Mouse (Mus musculus): Measurements from ENCODE around the gene Spsb3.

The Spsb3 gene

DNA sequence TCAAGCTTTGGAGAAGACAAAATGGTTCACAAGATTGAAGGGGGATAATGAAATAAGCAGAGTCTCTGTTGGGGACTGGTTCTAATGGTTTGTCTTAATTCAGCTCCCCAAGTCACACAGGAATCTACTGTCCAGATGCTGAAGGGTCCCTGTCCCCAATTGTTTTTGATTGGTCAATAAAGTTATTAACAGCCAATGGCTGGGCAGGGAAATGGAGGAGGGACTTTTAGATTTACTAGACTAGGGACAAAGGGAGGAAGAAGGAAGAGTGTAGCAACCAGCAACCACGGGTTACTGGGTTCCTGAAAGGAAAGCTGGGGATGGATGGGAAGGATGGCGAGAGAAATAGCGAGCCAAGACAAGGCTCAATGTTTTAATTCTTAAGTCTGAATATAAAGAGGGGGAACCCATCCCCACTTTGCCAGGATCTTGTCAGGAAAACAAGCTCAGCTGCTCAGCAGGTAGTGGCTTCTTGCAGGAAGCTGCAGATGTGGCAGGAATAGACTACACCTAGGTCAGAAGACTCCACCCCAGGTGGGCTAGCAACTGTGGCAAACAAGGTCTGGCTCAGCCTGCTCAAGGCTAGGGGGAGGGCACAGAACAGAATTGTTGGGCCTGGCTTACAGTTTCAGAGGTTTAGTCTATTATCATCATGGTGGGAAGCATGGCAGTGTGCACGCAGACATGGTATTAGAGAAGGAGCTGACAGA lies 12.6 kb upstream of the Spsb3 start:
- no peak for DNase-seq (ENCODE audit: extremely low read depth, low read depth, low spot score)

DNA sequence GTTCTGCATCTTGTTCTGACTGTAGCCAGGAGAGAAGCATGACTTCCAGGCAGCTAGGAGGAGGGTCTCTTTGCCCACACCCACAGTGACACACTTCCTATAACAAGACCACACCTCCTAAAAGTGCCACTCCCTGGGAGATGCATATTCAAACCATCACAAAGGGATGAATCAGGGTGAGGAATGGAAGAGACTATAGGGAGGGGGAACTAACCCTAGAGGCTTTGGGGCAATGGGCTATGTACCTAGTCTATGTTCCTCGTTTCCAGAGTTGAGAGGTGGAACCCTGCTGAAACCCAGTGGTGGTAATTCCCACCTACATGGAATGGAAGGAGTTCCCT lies 12.1 kb upstream of the Spsb3 start:
- DNase-seq (ENCODE audit: extremely low read depth, low read depth, low spot score), result no peak

DNA sequence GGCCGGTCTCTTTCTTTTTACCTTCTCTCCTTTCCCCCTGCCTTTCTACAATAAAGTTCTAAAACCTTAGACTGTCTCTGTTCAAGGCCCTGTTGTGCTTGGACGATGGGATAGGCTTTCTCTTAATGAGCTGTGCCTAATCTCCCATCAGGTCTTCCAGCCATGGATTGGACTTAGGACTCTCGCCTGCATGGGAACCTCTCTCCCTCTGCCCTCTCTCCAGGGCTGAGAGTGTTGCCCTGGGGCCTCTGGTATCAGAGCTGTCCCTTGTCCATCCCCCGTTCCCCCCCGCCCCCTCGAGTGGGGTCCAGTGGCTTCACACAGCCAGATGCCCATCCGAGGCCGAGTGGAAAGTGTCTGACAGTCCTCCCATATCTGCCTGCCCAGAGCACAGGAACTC lies 11.5 kb upstream of the Spsb3 start:
- DNase-seq (ENCODE audit: extremely low read depth, low read depth, low spot score), result no peak

DNA sequence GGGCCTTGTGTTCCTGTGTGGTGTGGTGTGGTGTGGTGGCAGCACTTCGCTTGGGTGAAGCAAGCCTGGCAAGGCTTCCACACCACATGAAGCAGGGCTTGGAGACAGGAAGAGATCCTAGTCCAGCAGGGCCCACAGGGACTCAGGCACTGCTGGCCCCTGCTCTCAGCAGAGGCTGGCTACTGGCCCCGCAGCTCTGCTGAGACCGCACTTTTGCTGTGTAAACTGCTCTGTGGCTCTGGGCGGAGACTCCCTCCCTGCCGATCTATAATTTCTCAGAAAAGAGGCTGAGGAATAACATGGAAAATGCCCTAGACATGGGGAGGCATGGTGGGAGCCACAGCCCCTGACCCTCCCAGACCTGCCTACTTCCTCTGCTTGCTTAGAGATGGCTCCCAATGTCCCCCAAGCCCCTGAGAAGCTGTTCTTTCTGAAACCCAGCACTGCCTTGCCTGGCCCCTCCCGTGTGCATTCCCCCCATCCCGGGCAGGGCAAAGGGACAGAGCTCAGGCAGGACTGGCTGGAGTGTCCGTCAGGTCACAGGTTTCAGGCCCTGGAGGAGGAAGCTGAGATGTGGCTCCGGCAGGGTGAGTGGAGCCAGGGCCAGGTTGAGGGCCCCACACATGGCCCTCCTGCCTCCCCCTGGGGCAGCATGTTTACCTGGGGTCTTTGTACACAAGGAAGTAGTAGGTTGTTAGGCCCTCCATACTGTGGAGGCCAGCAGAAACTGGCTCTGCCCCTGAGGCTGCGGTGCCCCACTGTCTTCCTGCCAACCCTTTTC lies 8.9 kb upstream of the Spsb3 start:
- DNase-seq (ENCODE audit: extremely low read depth, low read depth, low spot score), result no peak

DNA sequence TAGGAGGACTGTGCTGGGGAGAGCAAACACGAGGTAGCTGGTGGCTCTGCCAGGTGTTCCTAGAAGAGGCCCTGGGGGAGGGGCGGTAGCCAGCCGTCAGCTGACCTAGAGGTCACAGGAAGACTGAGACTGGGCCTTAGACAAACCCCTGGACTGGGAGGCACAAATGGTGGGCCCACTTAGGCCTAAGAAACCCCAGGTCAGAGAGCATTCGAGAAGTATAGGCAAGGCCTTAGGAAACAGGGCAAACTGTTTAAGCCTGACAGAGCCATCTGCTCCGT lies 8.4 kb upstream of the Spsb3 start:
- DNase-seq (ENCODE audit: extremely low read depth, low read depth, low spot score), result no peak

DNA sequence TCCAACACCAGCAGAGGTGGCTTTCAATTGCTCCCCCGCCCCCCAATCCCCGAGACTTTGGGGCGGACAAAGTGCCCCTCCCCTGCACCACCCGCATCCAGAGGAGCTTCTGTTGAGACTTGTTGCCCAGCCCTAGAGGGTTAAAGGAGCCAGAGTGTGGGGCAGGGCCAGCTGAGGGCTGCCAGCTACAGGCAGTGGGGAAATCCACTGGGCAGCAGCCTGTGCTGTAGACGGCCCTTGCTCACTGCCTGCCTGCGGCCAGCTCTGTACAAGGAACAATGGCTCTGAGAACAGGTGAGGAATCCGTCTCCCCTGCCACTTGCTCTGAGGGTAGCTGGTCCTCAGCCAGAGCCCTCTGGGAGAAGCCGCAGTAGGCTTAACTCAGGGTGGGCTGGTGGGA lies 7.9 kb upstream of the Spsb3 start:
- DNase-seq (ENCODE audit: extremely low read depth, low read depth, low spot score), result peak; percentile 51

DNA sequence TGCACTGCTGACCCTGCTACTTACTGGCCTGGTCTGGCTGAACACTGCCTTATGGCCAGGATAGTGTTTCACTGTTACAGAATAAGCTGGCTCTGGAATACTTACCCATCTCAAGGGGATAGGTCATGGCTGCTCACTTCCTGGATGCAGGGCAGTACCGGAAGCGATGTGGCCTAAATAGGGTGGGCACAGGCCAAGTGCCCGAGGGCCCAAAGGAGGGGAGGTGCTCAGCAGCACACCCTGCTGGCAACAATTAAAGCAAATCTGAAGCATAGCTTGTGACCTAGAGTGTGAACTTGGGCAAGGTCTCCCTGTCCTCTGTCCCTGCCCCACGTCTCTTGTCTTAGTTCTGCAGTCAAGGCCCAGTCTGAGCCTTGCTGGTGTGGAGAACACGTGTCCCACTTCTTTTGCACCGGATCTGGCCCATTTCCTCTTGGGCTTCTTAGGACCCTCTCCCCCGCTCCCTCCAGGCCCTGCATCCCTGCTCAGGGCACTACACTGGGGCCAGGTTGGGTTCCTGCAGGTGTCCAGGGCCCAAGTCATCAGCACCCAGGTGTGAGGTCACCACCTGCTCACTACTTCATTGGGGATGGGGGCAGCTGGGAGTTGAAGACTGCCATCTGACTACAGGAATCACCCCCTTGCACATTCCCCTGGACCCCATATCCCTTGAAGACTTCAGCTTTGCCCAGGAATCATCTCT lies 4.6 kb upstream of the Spsb3 start:
- DNase-seq (ENCODE audit: extremely low read depth, low read depth, low spot score), result no peak

DNA sequence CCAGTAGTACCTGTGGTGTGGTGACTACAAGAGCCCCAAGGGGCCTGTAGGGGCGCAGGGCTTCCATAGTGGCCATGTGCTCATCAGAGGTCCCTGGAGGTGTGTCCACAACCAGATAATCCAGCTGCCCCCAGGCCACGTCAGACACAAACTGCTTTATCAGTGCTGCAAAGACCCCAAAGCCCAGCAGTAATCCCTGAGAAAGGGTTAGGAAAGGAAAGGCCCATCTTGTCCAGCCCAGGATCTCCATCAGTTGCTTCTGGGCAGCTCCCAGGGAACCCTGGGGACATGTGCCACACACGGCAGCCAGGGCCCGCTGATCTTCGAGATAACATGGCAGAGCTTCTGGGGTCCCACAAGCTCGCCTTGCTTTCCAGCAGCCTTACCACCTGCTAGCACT lies 2.1 kb upstream of the Spsb3 start:
- no peak for DNase-seq (ENCODE audit: extremely low read depth, low read depth, low spot score)

DNA sequence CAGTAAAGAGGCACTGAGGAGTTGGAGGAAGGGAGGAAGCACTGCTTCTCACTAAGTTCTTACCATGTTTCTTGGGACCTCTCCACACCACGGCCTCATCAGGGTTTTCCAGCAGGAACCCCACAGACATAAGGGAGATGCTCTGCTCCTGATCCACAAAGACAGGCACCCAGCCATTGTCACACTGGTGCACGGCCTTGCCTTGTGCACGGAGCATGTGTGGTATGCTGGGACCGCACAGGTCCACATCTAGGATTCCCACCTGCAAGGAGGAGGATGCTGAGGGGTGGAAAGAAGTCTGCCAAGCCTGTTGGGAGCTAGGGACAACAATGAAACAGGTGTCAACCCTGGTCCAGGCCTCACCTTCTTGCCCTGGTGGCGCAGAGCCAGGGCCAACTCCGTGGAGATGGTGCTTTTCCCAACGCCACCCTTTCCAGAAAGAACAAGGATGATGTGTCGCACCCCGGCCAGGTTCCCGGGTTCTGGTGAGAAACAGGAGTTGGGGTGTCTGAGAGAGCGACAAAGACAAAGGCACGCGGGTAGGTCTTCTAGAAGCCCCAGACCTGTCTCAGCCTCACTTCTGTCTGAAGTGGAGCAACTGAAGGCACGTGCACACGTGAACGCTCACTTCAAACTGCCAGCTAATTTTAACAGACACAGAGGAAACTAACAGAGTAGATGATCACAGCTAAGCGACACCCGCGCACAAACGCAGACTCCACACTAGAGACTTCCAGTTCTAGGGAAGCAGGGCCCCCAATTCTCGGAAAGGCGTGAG lies 898 bp upstream of the Spsb3 start:
- no peak for DNase-seq (ENCODE audit: extremely low read depth, low read depth, low spot score)

DNA sequence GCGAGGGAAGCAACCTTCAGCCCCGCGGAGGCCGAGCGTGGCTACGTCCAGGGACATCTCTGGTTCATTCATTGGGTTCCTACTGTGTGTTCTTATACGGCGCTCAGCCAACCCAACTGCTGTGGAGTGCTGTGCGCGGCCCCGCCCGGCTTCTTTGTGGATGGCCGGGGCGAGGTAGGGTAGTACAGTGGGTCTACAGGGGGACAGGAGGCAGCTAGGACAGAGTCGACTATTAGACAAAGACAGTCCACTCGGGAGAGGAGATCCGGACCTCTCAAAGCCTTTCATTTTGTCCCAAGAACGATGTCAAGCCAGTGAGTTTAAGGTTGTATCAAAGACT lies 459 bp downstream of the Spsb3 start:
- no peak for DNase-seq (ENCODE audit: extremely low read depth, low read depth, low spot score)

DNA sequence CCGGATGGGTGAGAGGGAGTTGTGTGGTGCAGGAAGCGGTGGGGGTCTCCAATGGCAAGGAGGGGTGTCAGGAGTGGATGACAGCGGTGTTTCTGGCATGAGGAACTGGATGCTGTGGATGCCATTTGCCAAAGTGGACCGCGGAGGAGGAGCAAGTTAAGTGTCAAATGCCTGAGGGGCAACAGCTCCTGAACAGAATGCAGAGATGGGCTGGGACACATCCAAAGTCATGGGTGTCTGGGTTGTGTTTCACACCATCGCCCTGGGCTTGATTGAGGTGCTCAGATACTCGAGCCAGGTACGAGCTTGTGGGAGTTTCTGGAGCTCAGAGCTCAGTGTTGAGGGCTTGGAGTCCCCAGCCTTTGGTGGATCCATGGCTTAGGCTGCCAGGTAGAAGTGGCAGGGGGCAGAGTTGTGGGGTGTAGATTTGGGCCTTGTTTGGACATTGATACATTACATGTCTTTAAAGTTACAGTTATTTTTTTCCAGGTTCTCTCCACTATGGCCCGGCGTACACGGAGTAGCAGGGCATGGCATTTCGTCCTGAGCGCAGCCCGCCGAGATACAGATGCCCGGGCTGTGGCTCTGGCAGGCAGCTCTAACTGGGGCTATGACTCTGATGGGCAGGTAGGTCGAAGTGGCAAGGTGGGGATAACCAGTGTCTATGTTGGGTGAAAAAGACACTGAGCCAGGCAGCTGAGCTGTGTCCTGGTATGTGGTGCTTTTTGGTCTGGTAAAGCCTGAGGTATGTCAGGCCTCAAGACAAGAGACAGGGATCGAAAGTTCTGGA lies 1.0 kb downstream of the Spsb3 start:
- peak; percentile 78 for DNase-seq (ENCODE audit: extremely low read depth, low read depth, low spot score)

DNA sequence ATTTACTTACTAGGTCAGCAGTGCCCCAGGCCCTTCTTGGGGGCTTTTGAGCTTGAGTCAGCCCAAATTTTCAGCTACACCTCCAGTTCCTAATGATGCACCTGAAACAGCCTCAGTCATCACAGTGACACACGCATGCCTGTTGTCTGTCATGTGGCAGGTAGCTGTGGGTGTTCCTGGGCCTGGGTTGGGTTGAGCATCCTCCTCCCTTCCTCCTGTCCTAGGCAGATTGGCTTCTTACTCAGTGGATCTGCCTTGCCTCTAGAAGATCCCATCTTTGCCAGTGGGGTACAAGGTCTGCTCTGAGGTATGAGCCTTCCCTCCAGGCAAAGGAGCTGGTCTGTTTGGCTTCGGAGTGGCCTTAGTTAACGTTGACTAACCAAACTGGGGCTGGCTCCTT lies 2.4 kb downstream of the Spsb3 start:
- DNase-seq (ENCODE audit: extremely low read depth, low read depth, low spot score), result no peak

DNA sequence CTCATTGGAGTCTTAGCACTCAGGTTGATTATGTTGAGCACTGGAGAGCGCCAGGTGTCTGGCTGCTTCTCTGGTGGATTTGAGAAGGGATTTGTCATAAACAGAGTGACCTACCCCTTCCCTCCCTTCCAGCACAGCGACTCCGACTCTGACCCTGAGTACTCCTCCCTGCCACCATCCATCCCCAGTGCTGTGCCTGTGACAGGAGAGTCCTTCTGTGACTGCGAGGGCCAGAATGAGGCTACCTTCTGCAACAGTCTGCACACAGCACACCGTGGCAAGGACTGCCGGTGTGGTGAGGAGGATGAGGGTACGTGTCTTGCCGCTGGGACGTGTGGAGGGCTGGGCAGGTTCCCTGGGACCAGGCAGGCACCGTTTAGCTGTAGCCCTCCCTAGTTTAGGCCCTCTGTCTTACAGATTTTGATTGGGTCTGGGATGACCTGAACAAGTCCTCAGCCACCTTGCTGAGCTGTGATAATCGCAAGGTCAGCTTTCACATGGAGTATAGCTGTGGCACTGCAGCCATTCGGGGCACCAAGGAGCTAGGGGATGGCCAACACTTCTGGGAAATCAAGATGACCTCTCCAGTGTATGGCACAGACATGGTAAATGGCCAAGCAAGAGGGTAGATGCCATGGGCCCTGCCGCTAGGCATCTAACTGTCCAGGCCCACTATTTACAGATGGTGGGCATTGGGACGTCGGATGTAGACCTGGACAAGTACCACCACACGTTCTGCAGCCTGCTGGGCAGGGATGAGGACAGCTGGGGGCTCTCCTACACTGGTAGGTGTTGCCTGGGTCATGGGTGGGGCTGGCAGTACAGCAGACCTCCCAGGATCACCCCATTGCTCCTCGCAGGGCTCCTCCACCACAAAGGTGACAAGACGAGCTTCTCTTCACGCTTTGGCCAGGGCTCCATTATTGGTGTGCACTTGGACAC lies 4.0 kb downstream of the Spsb3 start:
- DNase-seq (ENCODE audit: extremely low read depth, low read depth, low spot score), result no peak

DNA sequence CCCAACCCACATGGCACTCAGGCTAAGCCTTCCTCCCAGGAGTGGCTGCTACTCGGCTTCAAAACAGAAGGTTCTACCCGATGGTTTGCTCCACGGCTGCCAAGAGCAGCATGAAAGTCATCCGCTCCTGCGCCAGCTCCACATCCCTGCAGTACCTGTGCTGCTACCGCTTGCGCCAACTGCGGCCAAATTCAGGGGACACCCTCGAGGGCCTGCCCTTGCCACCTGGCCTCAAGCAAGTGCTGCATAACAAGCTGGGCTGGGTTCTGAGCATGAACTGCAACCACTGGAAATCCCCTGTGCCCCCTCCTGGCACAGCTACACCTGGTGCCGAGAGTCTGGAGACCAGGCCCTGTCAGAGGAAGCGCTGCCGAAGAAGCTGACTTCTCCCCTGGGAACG lies 4.9 kb downstream of the Spsb3 start:
- DNase-seq (ENCODE audit: extremely low read depth, low read depth, low spot score), result no peak

DNA sequence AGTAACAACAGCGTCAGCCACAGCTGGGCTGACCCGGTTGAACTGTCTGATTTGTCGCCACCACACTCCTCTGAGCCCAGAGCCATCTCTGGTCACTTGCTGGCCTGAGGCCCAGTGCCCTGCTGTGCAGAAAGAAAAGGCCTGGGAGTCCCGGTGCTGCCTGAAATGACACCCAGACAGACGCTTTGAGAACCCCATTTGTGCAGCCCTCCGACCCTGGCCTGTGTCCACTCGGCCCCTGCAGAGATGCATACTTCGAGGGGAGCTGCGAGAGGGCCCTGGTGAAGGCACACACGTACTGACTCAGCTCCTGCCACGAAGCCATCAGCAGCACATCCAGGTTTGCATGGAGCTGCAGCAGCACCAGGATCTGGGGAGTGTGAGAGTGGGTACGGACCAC lies 6.3 kb downstream of the Spsb3 start:
- no peak for DNase-seq (ENCODE audit: extremely low read depth, low read depth, low spot score)

DNA sequence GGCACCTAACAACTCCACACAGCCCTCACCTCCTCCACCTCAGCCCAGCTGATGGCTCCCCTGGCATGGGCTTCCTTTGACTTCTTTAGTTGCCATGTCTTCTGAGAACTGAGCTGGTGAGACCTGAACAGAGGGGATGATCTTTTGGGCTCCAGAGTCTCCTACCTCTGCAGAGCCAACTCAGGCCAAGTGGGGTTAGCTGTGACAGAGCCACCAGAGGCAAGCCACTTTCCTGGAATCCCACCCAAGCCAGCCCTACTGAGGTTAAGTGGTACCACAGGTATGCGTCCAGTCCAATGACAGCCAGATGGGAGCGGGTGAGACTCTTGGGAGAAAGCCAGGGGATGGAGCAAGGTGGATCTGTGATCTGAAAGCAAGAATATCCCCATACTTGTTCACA lies 6.8 kb downstream of the Spsb3 start:
- no peak for DNase-seq (ENCODE audit: extremely low read depth, low read depth, low spot score)

DNA sequence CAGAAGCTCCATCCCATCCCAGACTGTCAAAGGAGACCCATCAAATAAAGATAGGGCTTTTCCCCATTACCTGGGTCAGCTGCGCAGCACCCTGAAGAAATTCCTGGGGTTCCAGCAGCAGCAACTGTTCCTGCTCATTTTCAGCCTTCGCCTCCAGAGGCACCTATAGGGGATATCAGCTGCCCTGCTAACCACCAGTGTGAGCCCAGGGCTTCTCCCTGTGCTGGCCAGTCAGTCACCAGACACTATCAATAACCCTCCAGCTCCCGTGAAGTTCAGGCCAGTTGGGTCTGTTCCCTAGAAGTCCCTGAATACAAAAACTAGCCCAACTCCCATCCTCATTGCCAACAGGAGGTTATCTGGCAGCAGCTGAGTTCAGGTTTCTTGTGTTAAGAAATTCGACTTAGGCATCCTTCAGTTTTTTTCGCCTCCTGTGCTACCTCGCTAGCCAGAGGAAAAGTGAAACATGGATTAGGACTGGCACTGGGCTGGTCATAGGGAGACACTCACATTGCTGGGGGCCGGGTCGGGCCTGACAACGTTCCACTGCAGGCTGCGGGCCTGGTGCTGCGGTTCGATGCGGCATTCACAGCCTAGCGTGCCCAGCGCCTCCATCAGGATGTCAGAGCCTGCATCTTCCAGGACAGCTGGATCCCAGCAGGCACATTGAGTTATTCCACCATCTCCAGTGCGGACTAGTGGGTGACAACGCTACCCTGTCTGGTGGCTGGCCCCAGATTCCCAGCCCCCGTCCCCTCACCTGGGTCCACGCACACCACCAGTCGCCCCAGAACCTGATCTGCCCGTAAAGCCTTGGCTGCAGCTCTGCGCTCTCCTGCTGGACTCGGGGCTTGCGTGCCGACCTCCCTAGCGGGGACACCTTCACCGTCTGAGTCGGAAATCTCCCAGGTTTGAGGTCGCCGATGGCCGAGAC lies 7.9 kb downstream of the Spsb3 start:
- no peak for DNase-seq (ENCODE audit: extremely low read depth, low read depth, low spot score)

DNA sequence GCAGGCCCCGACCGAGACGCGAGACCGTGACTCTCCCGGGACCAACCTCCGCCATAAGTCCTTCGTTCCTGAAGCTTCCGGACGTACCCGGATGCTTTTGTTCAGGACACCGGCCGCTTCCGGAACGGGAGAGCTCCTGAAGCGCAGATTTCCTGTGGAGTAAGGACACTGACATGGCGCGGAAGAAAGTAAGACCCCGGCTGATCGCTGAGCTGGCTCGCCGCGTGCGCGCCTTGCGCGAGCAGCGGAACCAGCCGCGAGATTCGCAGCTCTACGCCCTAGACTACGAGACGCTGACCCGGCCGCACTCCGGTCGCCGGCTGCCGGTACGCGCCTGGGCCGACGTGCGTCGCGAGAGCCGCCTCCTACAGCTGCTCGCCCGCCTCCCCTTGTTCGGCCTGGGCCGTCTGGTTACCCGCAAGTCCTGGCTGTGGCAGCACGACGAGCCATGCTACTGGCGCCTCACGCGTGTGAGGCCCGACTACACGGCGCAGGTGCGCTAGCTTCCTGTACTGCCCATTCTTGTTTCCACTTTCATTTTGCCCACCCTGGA lies 8.6 kb downstream of the Spsb3 start, which contains the start of the genes Eme2 and Mrps34:
Gene Eme2 (minus strand): TSS at position 93 of the 553 bp plus-strand sequence.
Gene Mrps34 (plus strand): TSS at position 122 of the 553 bp plus-strand sequence.
- DNase-seq (ENCODE audit: extremely low read depth, low read depth, low spot score), result no peak

All from fat pad, adult 2 months (tissue).